In the genomic region with DNA sequence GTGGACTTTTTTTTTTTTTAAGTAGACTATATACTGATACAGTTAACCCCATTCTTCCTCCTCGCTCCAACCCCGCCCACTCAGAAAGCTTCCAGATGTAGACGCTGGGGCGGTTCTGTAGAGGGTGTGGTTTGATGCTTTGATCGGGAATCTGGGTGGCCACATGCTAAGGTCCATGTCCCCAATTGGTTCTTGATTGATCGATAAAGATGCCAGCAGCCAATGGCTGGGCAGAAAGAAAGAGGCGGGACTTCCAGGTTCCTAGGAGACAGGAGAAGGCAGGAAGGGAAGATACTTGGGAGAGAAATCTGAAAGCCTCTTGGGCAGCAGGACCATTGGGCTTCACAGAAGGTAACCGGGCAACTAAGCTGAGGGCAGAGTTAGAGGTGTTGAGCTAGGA, we compare ENCODE assay signal across 19 mouse cellular contexts. TPM values are rescaled to one million over a fixed set of nuclear protein-coding genes. Genes with fewer than 3 reads are reported as not detected.
A peak's percentile ranks its signal among the peaks of the same experiment; 100 is the strongest.
DNase-seq lines count a peak whose midpoint lies in the region; ATAC-seq and TF ChIP-seq lines count a peak whose summit lies in the region.
"Had no signal": no experiment of that assay in that cellular context is flagged by ENCODE, and none has a peak within 500 bp of the region (broad histone marks: within the 10 kb centered on the region; RNA-seq: fewer than 3 reads in every experiment).

No protein-coding gene starts in this region.

- H3K36me3 ChIP-seq in liver, adult 2 months (ENCODE audit: control insufficient read depth, insufficient read depth, low read length): peaks cover 10% of the 10 kb centered on the region
- H3K36me3 ChIP-seq in ES-E14 (ENCODE audit: control insufficient read depth, insufficient read depth, low read length, poor library complexity, severe bottlenecking): no peaks in the 10 kb centered on the region
- H3K36me3 ChIP-seq: embryonic facial prominence, embryonic 15.5 days; forebrain, embryonic 12.5 days; midbrain, embryonic 15.5 days had no signal

- TF ChIP-seq CTCF in liver, adult 2 months (IDR thresholded peaks at IDR 0.05; ENCODE audit: low read depth, low read length): no peak
- TF ChIP-seq CTCF in brain, embryonic 14.5 days (IDR thresholded peaks at IDR 0.05; ENCODE audit: borderline replicate concordance, extremely low read depth, insufficient read depth, insufficient read length): no peak

- 69% methylated on average over 8 of the region's 8 CpGs for WGBS in liver, adult 2 months

- H3K27ac ChIP-seq in liver, adult 2 months (replicated peaks; ENCODE audit: insufficient read depth, low read depth, low read length): no peak overlapping the region
- H3K27ac ChIP-seq in ES-E14 (ENCODE audit: insufficient read depth, low read depth, low read length, poor library complexity, severe bottlenecking): no peak overlapping the region
- H3K27ac ChIP-seq: embryonic facial prominence, embryonic 15.5 days; forebrain, embryonic 12.5 days; liver, embryonic 14.5 days; midbrain, embryonic 15.5 days had no signal

- DNase-seq in liver, adult 2 months (ENCODE audit: extremely low read depth, low read depth, low spot score): peak; percentile 63
- DNase-seq in liver (no peak), ES-E14 (ENCODE audit: low read depth, low spot score) (peak; percentile 80)
- peak; percentile 29 for DNase-seq in brain, embryonic 14.5 days (ENCODE audit: low read depth)
- peak; percentile 65 for DNase-seq in testis, postnatal 14 days (ENCODE audit: low spot score)
- DNase-seq in gastrocnemius, postnatal 25 days: no peak
- DNase-seq: adrenal gland, adult 8-10 months; cerebellum, adult 11-12 months; cerebellum, postnatal 36 days; gastrocnemius, postnatal 14 days; heart, postnatal 10 days; left cerebral cortex, postnatal 4 days; thymus, postnatal 14 days had no signal

- no peak for ATAC-seq in CD4-positive, CD25-positive, alpha-beta regulatory T cell, adult 4 months
- ATAC-seq: inflammation-experienced regulatory T-cells, adult 6 months; midbrain, embryonic 15.5 days had no signal

- H3K4me3 ChIP-seq in liver, adult 2 months (ENCODE audit: insufficient read depth, low read depth, low read length): no peak overlapping the region
- peak overlapping the region; percentile 59 to 82 for H3K4me3 ChIP-seq in ES-E14 (ENCODE audit: insufficient read depth in 1 of 2, low read depth in 1 of 2, low read length in 2 of 2, poor library complexity in 1 of 2, severe bottlenecking in 1 of 2)
- H3K4me3 ChIP-seq: embryonic facial prominence, embryonic 15.5 days; forebrain, embryonic 12.5 days; midbrain, embryonic 15.5 days had no signal

- no peak for TF ChIP-seq POLR2A in liver, adult 2 months (IDR thresholded peaks at IDR 0.05; ENCODE audit: extremely low read depth, insufficient read depth, low read length)
- no peak for TF ChIP-seq POLR2A in brain, embryonic 14.5 days (IDR thresholded peaks at IDR 0.05; ENCODE audit: borderline replicate concordance, extremely low read depth, insufficient read depth, insufficient read length, poor library complexity, severe bottlenecking)

- no peaks in the 10 kb centered on the region for H3K27me3 ChIP-seq in liver, adult 2 months (ENCODE audit: control insufficient read depth, insufficient read depth, low read length)
- H3K27me3 ChIP-seq: embryonic facial prominence, embryonic 15.5 days; forebrain, embryonic 12.5 days; midbrain, embryonic 15.5 days had no signal

- no peaks in the 10 kb centered on the region for H3K9me3 ChIP-seq in ES-E14 (ENCODE audit: control insufficient read depth, insufficient read depth, low read depth, low read length)
- H3K9me3 ChIP-seq: embryonic facial prominence, embryonic 15.5 days; forebrain, embryonic 12.5 days; midbrain, embryonic 15.5 days had no signal

- in situ Hi-C loops in ES-E14 (cut with MboI; ENCODE audit: low sequenced_read_pairs in 2 of 2, unreplicated experiment in 2 of 2): no loop called here

- H3K9ac ChIP-seq in liver, adult 2 months (ENCODE audit: low read depth, low read length): no peak overlapping the region
- peak overlapping the region; percentile 55 for H3K9ac ChIP-seq in ES-E14 (ENCODE audit: insufficient read depth, low read depth, low read length, poor library complexity, severe bottlenecking)
- H3K9ac ChIP-seq: embryonic facial prominence, embryonic 15.5 days; forebrain, embryonic 12.5 days; liver, embryonic 14.5 days; midbrain, embryonic 15.5 days had no signal

- peaks cover 10% of the 10 kb centered on the region for H3K4me1 ChIP-seq in liver, adult 2 months (ENCODE audit: control insufficient read depth, insufficient read depth, low read length)
- peaks cover 0 to 2% of the 10 kb centered on the region in 2 experiments; a peak in 2 of 4 replicates for H3K4me1 ChIP-seq in ES-E14 (ENCODE audit: control insufficient read depth in 2 of 2, insufficient read depth in 2 of 2, low read length in 2 of 2, poor library complexity in 1 of 2)
- H3K4me1 ChIP-seq: embryonic facial prominence, embryonic 15.5 days; forebrain, embryonic 12.5 days; midbrain, embryonic 15.5 days had no signal

- H3K79me2 ChIP-seq in liver, adult 2 months (ENCODE audit: control insufficient read depth, insufficient read depth, low read length): peaks cover 9% of the 10 kb centered on the region; the same call in 1 of the 2 replicates

TF ChIP-seq in ES-E14, 5 proteins besides CTCF, POLR2A, EP300 and RAD21:
- TF ChIP-seq CHD2 (IDR thresholded peaks at IDR 0.05; ENCODE audit: low read depth, low read length) (peak; percentile 84), MAFK (IDR thresholded peaks at IDR 0.05; ENCODE audit: insufficient read depth, low read depth, low read length) (no peak)

RNA-seq across cellular contexts. Expression of a gene that starts 7.4 kb away (rescaled TPM):
- total RNA-seq in liver, adult 2 months (2014; rRNA removed): 29.9 and 48.5 TPM in 2 replicates
- 6.1 and 6.6 TPM in 2 replicates for polyA plus RNA-seq in liver, adult 2 months (2012; rRNA removed)
- 0.53 and 0.94 TPM in 2 replicates for total RNA-seq in ES-E14 (2012; rRNA removed)
- 1.7 and 1.9 TPM in 2 replicates for polyA plus RNA-seq in brain, embryonic 14.5 days (2012; rRNA removed)
- polyA plus RNA-seq in CD4-positive, CD25-positive, alpha-beta regulatory T cell, adult 4 months (2017; shearing (Covaris generic)): 1 to 10 TPM; 4.7 to 6.0 TPM
- under 1 TPM; 0.28 to 0.29 TPM for total RNA-seq in gastrocnemius, postnatal 25 days (2021)

Comparison
In these comparisons a context has a peak if more than half of its experiments do, and no peak if none do; other contexts are left out.
1. DNase-seq: peak in liver, adult 2 months (single experiment), ES-E14 (single experiment), brain, embryonic 14.5 days (single experiment) and testis, postnatal 14 days (single experiment); none in liver (single experiment) and gastrocnemius, postnatal 25 days (single experiment).
2. RNA of a gene that starts 7.4 kb away (total RNA-seq): 29.9 to 48.5 TPM in liver, adult 2 months; 0.53 to 0.94 TPM in ES-E14 and 0.28 to 0.29 TPM in gastrocnemius, postnatal 25 days; every median in the first group is over 10 times any median in the second.